ENCODE assay signal across 23 mouse cellular contexts in genomic region chr12:17450908-17451307, GRCm38 (mm10).
"Had no signal": no experiment of that assay in that cellular context is flagged by ENCODE, and none has a peak within 500 bp of the region (broad histone marks: within the 10 kb centered on the region; RNA-seq: fewer than 3 reads in every experiment).

No protein-coding gene starts in this region.

- H3K27me3 ChIP-seq: heart, embryonic 12.5 days; hindbrain, embryonic 12.5 days; limb, embryonic 12.5 days; liver, embryonic 12.5 days had no signal

- H3K4me2 ChIP-seq: heart, embryonic 12.5 days; hindbrain, embryonic 12.5 days; hindbrain, embryonic 14.5 days; limb, embryonic 12.5 days; liver, embryonic 12.5 days had no signal

- DNase-seq: gastrocnemius, adult 2 months; gastrocnemius, postnatal 10 days; heart, adult 18-20 months; heart, postnatal 10 days; heart, postnatal 4 days; kidney, adult 11 months; kidney, adult 2 months; kidney, adult 9 months; kidney, postnatal 10 days; kidney, postnatal 4 days had no signal

- H3K4me3 ChIP-seq: gastrocnemius, adult 2 months; heart, embryonic 10.5 days; heart, embryonic 12.5 days; hindbrain, embryonic 10.5 days; hindbrain, embryonic 12.5 days; layer of hippocampus, adult 2 months; left cerebral cortex, adult 2 months; limb, embryonic 10.5 days; limb, embryonic 12.5 days; liver, embryonic 12.5 days had no signal

- H3K36me3 ChIP-seq: heart, embryonic 10.5 days; heart, embryonic 12.5 days; hindbrain, embryonic 10.5 days; hindbrain, embryonic 12.5 days; limb, embryonic 10.5 days; limb, embryonic 12.5 days; liver, embryonic 12.5 days had no signal

- H3K9ac ChIP-seq: heart, embryonic 12.5 days; hindbrain, embryonic 12.5 days; hindbrain, embryonic 14.5 days; limb, embryonic 12.5 days; liver, embryonic 12.5 days; liver, embryonic 14.5 days had no signal

- ATAC-seq: hindbrain, embryonic 16.5 days; intestine, embryonic 16.5 days; liver, embryonic 12.5 days had no signal

- H3K27ac ChIP-seq: gastrocnemius, adult 2 months; heart, embryonic 10.5 days; hindbrain, embryonic 10.5 days; hindbrain, embryonic 12.5 days; hindbrain, embryonic 14.5 days; layer of hippocampus, adult 2 months; left cerebral cortex, adult 2 months; limb, embryonic 10.5 days; limb, embryonic 12.5 days; liver, embryonic 12.5 days; liver, embryonic 14.5 days had no signal

- H3K4me1 ChIP-seq: hindbrain, embryonic 12.5 days; limb, embryonic 12.5 days had no signal

- H3K9me3 ChIP-seq: heart, embryonic 10.5 days; heart, embryonic 12.5 days; hindbrain, embryonic 10.5 days; hindbrain, embryonic 12.5 days; limb, embryonic 10.5 days; limb, embryonic 12.5 days; liver, embryonic 12.5 days had no signal
